Mouse (Mus musculus): ENCODE data around the gene Foxe1.

Gene Foxe1

DNA sequence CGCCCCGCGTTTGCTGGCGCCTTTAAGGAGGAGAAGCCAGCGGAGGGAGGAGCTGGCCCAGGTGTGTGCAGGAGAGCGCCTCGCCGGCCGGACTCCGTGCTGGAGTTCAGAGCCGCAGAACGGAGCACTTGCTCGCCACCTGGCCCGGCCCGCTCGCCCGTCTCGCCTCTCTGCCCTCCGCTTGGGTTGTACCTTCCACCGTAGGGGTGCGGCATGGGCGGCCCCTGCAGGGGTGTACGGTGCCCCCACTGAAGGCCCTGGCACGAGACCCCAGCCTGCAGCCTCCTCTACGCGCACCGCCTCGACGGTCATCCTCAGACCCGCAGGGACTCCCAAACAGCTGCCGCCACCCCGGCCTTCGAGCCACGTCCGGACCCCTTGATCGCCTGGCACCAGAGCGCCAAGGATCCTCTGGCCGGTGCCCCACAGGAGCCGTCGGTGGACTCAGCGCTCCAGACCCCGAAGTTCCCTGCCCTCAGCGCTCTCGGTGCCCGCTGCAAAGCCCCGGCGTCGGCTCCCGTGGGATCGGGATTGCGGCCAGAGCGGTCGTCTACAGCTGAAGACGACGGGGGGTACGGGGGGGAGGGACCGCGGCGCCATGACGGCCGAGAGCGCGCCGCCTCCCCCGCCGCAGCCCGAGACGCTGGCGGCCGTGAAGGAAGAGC is at the start of gene Foxe1:
Gene Foxe1, plus strand, starts transcription at position 14 of the 665 bp plus-strand sequence.
- no peak for DNase-seq (ENCODE audit: low spot score)

DNA sequence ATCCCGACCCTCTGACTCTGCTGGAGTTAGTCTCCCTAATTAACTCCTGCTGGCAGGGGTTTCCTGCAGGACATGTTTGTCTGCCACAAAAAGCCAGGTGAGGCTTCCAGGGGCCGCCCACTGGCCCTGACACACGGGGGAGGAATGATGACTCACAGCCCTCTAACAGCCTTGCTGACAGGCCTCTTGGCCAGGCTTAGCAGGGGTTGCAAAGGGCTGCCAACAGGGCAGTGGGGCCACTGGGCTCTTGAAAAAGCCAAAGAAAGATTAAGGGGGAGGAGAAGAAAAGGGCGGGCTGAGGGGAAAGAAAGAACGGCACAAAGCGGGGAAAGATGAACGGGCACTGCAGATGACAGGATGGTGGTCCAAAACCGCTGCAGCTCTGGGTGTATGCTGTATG is 39.3 kb upstream of the Foxe1 start:
- peak; percentile 17 for DNase-seq (ENCODE audit: low spot score)

DNA sequence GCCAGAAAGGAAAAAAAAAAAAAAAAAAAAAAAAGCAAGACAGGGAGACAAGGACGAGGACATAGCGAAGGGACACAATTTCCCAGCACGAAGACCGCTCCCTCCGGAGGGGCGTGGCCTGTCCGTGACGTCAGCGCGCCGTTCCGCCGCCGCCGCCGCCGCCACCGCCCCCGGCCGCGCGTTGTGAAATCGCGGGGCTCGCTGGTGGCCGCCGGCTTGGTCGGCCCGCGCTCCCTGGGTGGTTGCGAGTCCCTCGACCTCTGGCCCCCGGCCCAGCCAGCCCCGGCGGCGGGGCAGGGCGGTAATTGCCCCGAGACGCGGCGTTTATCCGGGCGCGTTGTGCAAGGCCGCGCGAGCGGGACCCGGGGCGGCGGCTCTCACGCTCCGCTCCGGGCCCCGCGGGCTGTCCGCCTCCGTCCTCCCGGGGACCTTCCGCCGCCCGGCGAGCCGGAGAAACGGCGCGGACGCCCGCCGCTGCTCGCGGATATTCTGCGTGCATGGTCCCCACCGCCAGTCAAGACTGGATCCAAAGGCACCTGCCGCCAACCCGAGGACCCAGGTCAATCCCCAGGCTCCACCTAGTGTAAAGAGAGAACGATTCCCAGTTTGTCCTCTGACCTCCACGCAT is 38.5 kb upstream of the Foxe1 start:
- peak; percentile 81 for DNase-seq (ENCODE audit: low spot score)

DNA sequence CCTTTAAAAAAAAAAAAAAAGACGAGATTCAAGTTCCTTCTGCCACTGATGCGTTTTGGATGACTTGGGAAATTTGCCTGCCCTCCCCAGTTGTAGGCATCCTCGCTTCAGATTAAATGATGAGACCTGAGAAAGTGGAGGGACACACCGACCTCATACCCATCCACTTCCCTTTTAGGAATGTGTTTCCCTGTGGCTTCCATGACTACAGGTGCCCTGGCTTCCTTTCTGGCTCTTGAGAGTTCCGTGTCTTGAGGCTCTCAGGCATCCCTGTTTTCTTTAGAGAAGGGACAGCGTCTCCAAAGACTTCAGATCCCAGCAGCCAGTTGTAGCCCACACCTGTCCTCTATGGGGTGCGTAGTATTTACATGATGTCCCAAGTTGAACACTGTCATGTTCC is 38.0 kb upstream of the Foxe1 start:
- peak; percentile 24 for DNase-seq (ENCODE audit: low spot score)

DNA sequence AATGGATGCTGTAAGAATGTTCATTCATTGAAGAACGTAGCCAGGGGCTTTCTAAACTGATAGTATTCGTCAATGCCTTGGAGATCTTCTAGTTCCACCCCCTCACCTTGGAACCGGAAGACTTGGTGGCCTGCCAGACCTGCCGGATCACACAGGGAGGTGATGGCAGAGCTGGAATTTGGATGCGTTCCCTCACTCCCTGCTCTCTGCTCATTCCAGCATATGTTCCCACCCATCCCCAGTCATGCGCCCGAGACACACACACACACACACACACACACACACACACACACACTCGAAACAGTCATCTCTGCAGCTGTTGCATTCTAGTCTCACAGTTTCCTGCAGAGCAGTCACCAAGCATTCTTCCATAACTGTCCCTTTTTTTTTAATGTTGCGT is 36.1 kb upstream of the Foxe1 start:
- no peak for DNase-seq (ENCODE audit: low spot score)

DNA sequence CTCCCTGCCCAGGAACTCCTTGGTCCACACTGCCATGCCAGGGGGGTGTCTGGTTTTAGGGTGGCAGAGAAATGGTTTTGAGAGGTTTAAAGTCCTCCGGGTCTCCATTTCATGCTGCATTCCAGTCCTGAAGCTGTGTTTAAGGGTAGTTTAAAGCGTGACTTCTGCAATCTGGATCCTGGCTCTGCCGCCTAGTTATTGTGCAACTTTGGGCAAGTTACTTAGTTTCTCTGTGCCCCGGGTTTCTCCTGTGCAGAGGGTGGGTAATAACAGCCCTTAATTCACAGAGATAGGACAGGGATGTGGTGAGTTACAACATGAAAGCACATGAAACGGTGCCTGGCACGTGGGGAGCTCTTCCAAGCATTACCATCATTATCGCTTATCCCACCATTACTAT is 35.5 kb upstream of the Foxe1 start:
- DNase-seq (ENCODE audit: low spot score): no peak

DNA sequence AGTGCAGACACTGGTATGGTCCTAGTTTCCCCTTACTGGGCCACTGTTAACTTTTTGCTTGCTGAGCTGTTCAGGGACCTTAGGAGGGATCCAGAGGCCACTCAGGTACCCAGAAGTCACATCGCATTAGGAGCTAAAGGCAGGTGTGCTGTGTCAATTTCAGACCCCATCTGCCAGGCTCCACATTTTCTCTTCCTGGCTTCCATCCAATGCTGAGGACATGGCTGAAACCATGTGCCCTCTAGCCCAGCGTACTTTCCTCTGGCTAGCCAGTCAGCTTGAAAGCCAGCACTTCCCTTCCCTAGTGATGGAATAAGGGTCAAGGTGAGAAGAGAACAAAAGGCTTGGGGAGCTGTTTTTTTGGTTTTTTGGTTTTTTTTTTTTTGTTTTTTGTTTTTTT is 31.8 kb upstream of the Foxe1 start:
- DNase-seq (ENCODE audit: low spot score): no peak

GRCm38 (mm10) chr4:46321730-46322389 is 21.5 kb upstream of the Foxe1 start:
- DNase-seq (ENCODE audit: low spot score): peak; percentile 67

DNA sequence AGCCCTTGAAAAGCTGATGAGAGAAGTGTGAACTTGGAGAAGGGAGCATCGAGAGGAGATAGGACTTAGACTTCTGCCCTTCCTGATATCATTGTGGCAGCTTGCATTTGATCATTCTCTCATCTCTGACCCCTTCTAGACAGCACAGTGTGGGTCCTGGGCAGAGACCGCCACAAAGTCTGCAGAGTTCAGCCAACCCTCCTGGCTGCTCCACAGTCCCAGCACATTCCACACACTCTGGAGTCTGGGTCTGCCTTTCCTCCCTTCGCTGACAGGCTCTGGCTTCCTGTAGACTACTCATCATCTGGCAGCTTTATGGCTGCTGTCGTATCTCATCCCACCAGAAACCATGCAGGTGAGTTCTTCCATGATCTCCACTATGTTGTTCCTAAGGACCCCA is 20.7 kb upstream of the Foxe1 start:
- no peak for DNase-seq (ENCODE audit: low spot score)

DNA sequence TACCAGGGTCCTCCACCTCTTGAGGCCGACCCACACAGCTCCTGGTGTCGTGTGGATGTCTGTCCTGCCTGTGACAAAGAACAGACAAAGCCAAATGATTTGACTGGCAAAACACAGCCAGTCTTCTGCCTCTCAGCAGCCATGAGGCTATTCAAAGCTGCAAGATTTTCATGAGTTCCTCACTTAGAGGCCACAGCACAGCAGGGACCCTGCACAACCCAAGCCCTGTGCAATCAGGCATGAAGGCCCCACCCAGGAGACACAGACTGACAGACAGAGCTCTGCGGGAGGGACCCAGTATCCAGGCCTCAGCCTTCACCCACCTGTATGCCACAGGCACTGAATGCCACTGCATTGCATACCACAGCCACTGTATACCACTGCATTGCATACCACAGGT is 14.5 kb upstream of the Foxe1 start:
- peak; percentile 48 for DNase-seq (ENCODE audit: low spot score)

DNA sequence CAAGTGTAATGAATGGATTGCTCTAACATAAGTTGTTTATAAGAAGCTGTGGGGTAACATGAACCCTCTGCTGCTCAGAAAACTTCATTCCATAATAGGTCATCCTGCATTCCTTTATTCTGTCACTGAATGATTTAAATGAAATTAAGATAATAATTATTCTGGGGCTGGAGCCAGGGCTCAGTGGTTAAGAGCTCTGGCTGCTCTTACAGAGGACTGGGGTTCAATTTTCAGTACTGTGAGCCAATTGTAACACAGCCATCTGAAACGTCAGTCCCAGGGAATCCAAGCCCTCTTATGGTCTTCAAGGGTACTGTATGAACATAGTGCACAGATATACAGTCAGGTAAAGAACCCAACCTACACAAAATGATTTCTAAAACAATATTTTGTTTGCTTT is 7.6 kb upstream of the Foxe1 start:
- DNase-seq (ENCODE audit: low spot score): no peak

GRCm38 (mm10) chr4:46337990-46338389 is 5.4 kb upstream of the Foxe1 start:
- DNase-seq (ENCODE audit: low spot score): no peak

DNA sequence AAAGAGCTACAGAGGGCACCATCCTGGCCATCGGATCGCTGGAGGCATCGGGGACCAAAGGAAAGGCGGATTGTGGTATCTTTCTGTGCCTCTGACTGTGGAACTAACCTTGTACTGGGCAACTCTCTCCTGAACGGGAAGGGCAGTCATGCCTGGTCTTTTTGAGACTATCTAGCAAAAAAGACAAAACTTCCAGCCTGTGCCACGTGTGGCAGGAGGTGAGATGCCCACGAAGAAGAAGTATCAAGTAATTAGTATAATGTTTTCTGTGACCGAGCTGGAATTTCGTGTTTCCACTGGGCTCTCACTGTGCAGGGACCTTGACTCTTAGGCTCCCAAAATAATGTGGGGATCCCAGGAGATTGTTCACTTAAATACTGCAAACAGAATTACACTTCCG is 4.4 kb upstream of the Foxe1 start:
- no peak for DNase-seq (ENCODE audit: low spot score)

GRCm38 (mm10) chr4:46339584-46339983 is 3.8 kb upstream of the Foxe1 start:
- DNase-seq (ENCODE audit: low spot score): no peak

DNA sequence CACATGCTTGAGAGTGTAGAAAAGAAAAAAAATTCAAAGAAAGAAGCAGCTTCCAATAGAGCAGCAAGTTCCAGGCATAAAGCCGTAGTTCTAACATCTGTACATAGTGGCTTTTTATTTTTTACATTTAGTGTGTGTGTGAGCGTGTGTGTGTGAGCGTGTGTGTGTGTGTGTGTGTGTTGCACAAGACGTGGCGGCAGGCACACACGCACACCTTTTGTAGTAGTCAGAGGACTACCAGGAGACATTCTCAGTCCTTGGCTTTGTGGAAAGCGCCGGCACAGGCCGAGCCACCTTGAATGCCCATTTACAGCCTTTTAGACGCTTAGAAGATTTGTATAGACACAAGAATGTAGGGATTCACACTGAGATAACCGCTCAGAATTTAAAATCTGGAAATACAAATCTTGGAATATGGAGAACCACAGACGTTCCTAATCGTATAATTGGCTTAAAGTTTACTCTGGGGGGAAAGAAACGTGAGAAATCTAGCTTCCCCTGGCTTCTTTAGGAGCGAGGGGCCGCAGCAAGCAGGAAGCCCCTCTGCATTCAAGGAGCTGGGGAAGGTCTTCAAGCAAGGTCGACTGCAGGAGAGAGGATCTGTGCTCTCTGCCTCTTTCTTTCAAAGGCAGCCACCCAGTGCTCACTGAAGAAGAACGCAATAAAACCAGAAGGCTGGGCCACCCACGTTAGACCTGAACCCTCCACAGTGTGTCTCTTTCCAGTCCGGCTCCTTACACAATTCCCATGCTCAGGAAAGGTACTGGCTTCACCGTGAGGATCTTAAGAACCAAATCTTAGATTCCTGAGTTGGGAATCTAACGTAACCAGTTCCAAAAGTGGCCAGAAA is 1.4 kb upstream of the Foxe1 start:
- no peak for DNase-seq (ENCODE audit: low spot score)

- no peak for DNase-seq (ENCODE audit: low spot score)
These were observed 610 bp upstream of the Foxe1 start for GRCm38 (mm10) chr4:46342711-46343286.

- peak; percentile 61 for DNase-seq (ENCODE audit: low spot score)
These were observed 879 bp downstream of the Foxe1 start for GRCm38 (mm10) chr4:46344288-46344687.

DNA sequence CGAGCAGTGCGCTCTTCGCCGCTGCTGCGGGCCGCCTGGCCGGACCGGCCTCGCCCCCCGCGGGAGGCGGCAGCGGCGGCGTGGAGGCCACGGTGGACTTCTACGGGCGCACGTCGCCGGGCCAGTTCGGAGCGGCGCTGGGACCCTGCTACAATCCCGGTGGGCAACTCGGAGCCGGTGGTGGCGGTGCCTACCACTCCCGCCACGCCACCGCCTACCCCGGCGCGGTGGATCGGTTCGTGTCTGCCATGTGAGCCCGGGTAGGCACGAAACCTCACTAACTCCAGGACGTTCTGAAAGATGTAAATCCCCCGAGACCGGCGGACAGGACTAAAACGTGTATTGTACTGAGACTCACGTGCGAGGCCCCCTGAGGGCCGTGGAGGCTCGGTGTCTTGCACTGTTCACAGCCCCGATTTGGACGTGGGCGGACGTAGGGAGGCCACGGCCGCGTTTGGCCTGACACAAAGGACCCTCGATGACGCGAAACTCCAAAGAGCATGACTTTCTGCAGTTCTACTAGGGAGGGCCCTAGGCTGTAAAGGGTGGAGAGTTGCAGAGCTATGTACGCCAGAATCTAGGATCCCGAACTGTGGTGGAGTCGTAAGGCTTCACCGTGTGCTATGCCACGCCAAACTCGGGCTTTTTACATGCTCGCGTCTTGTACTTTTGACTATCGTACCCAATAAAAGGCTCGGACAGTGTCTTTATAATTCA is 1.8 kb downstream of the Foxe1 start:
- no peak for DNase-seq (ENCODE audit: low spot score)

GRCm38 (mm10) chr4:46345773-46346100 is 2.3 kb downstream of the Foxe1 start:
- DNase-seq (ENCODE audit: low spot score): no peak

DNA sequence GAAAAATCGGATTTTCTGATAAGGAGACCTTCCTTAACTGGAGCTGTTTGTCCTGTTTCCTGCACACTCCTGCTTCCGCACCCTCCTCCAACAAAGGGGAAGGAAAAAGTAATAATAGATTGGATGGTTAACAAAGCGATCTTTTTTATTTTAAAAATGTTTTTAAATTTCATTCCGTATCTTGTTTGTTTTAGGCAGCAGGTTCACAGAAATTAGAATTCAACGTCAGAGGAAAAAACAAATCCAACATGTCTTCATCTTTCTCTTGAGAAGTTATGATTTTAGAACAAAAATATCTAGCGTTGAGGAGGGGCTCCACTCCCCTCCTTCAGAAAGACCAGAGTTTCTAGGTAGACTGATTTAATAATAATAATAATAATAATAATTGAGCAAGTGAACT is 2.8 kb downstream of the Foxe1 start:
- DNase-seq (ENCODE audit: low spot score): no peak

DNA sequence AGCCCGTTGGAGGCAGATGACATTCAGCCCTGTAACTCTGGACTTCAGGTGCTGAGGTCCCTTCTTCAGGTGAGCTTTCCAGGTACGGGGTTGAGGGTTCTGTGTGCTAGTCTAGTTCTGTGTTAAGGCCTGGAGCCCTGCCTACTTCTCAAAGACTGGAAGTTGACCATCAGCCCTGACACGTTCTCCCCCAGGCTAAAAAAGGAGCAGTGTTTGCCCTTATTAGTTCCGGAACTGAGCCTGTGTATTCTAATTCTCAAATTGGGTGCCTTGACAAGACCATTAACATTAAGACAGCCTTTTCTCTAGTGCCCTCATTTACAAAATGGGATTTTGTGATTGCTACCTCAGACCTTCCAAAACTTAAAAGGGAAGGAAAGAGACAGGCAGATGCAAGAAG is 3.7 kb downstream of the Foxe1 start:
- no peak for DNase-seq (ENCODE audit: low spot score)
